ENCODE assay signal across 10 mouse cellular contexts in genomic region chr1:78820176-78820575, GRCm38 (mm10). TPM values are rescaled to one million over a fixed set of nuclear protein-coding genes. Genes with fewer than 3 reads are reported as not detected.
A peak's percentile ranks its signal among the peaks of the same experiment; 100 is the strongest.
DNase-seq lines count a peak whose midpoint lies in the region; ATAC-seq and TF ChIP-seq lines count a peak whose summit lies in the region.
"Had no signal": no experiment of that assay in that cellular context is flagged by ENCODE, and none has a peak within 500 bp of the region (broad histone marks: within the 10 kb centered on the region; RNA-seq: fewer than 3 reads in every experiment).

No protein-coding gene starts in this region.

- no peaks in the 10 kb centered on the region for H3K36me3 ChIP-seq in kidney, embryonic 14.5 days (ENCODE audit: control insufficient read depth, insufficient read depth, low read length)
- H3K36me3 ChIP-seq: midbrain, embryonic 10.5 days had no signal

- 49% methylated on average over 8 of the region's 8 CpGs for WGBS in kidney, embryonic 14.5 days

- H3K9me3 ChIP-seq in kidney, embryonic 14.5 days (ENCODE audit: control insufficient read depth, low read length), result no peaks in the 10 kb centered on the region
- H3K9me3 ChIP-seq: midbrain, embryonic 10.5 days had no signal

- no peak overlapping the region for H3K9ac ChIP-seq in kidney, embryonic 14.5 days (ENCODE audit: low read depth, low read length)

- H3K27me3 ChIP-seq in kidney, embryonic 14.5 days (ENCODE audit: control insufficient read depth, insufficient read depth, low read length), result no peaks in the 10 kb centered on the region
- H3K27me3 ChIP-seq: CH12.LX had no signal

- H3K4me2 ChIP-seq in kidney, embryonic 14.5 days (replicated peaks; ENCODE audit: low read depth, low read length), result no peak overlapping the region; the same call in 1 of the 2 replicates

- TF ChIP-seq CTCF in gastrocnemius, adult 2 months (IDR thresholded peaks at IDR 0.05), result no peak

- no peak for ATAC-seq in kidney, embryonic 14.5 days (ENCODE audit: low FRiP score, low TSS enrichment)
- ATAC-seq in frontal cortex, adult (ENCODE audit: low TSS enrichment), result no peak

- no peak overlapping the region for H3K4me3 ChIP-seq in kidney, embryonic 14.5 days (ENCODE audit: low read length)
- peak overlapping the region; percentile 36 for H3K4me3 ChIP-seq in gastrocnemius, adult 2 months
- H3K4me3 ChIP-seq: midbrain, embryonic 10.5 days had no signal

- H3K27ac ChIP-seq in kidney, embryonic 14.5 days (ENCODE audit: low read depth, low read length), result peak overlapping the region; percentile 59
- peak overlapping the region; percentile 76 for H3K27ac ChIP-seq in gastrocnemius, adult 2 months
- H3K27ac ChIP-seq: midbrain, embryonic 10.5 days had no signal

- peaks cover 30% of the 10 kb centered on the region for H3K4me1 ChIP-seq in kidney, embryonic 14.5 days (ENCODE audit: control insufficient read depth, insufficient read depth, low read length)

- no peak for DNase-seq in kidney, adult 11 months
- peak; percentile 71 for DNase-seq in gastrocnemius, adult 2 months
- DNase-seq in heart, postnatal 25 days (ENCODE audit: low spot score), result peak; percentile 61
- peak; percentile 72 for DNase-seq in skeletal muscle tissue, adult 2 months (ENCODE audit: low read depth, low spot score)
- no peak for DNase-seq in cerebellum, adult 9-10 months
- DNase-seq in cerebellum, adult 9-11 months, result no peak

- intact Hi-C loops in gastrocnemius, adult 2 months (cut with DNase I), result no loop called here
- intact Hi-C loops in heart, postnatal 25 days (cut with DNase I), result loop anchor here (5.0 kb wide), 1 partner anchor 42 kb away; no protein-coding TSS in a partner anchor

RNA-seq across cellular contexts. Expression of gene Kcne4, which starts 3.6 kb away (rescaled TPM):
- 4.7 and 4.9 TPM in 2 replicates for polyA plus RNA-seq in kidney, embryonic 14.5 days (2014; fragmentation: Nextera tagmentation; extraction: Ambion mirVana)
- total RNA-seq in gastrocnemius, adult 2 months (2021), result 1 to 10 TPM in 1 of 2 experiments, under 1 TPM in 1; 0.61 to 1.3 TPM
- total RNA-seq in heart, postnatal 25 days (2021), result 1 to 10 TPM; 1.2 to 2.1 TPM
- total RNA-seq: CH12.LX had no signal

Comparison
In these comparisons a context has a peak if more than half of its experiments do, and no peak if none do; other contexts are left out.
1. DNase-seq: peak in gastrocnemius, adult 2 months (single experiment), heart, postnatal 25 days (single experiment) and skeletal muscle tissue, adult 2 months (single experiment); none in kidney, adult 11 months (single experiment), cerebellum, adult 9-10 months (single experiment) and cerebellum, adult 9-11 months (single experiment).